Mouse (Mus musculus) embryonic facial prominence, embryonic 15.5 days (tissue): ENCODE measurements around the gene Arhgap28. TPM values are rescaled to one million over a fixed set of nuclear protein-coding genes. Genes with fewer than 3 reads are reported as not detected.

Experiments
- ATAC-seq: fragments of 200-750 bp; cut with Nextera tagmentation; 2 replicates; pipeline ENCODE4 v1.8.0; 2017; ENCODE audit warnings: low read depth, moderate TSS enrichment; ENCODE audit not compliant: insufficient number of reproducible peaks, low FRiP score, low TSS enrichment
- H3K27ac ChIP-seq: fragments of 300-500 bp; sonication (generic); replicated peaks from 2 replicates; pipeline ENCODE4 v1.5.1; 2015; ENCODE audit warnings: mild to moderate bottlenecking, inconsistent platforms
- H3K27me3 ChIP-seq: fragments of 300-500 bp; sonication (generic); 2 replicates; pipeline ENCODE4 v1.6.1; 2015; ENCODE audit warnings: inconsistent platforms
- H3K36me3 ChIP-seq: fragments of 300-500 bp; sonication (generic); 2 replicates; pipeline ENCODE4 v1.6.1; 2015; ENCODE audit warnings: mild to moderate bottlenecking, inconsistent platforms
- H3K4me1 ChIP-seq: fragments of 300-500 bp; sonication (generic); 2 replicates; pipeline ENCODE4 v1.6.1; 2015; ENCODE audit warnings: inconsistent platforms
- H3K4me2 ChIP-seq: fragments of 300-500 bp; sonication (generic); replicated peaks from 2 replicates; pipeline ENCODE4 v1.6.1; 2015; ENCODE audit warnings: mild to moderate bottlenecking, inconsistent platforms
- H3K4me3 ChIP-seq: fragments of 300-500 bp; sonication (generic); replicated peaks from 2 replicates; pipeline ENCODE4 v1.5.1; 2015; ENCODE audit warnings: mild to moderate bottlenecking, inconsistent platforms
- H3K9ac ChIP-seq: fragments of 300-500 bp; sonication (generic); 2 replicates; pipeline ENCODE4 v1.6.1; 2015; ENCODE audit warnings: inconsistent platforms
- H3K9me3 ChIP-seq: fragments of 300-500 bp; sonication (generic); replicated peaks from 2 replicates; pipeline ENCODE4 v1.6.1; 2016; ENCODE audit warnings: inconsistent platforms
- WGBS: fragments of 180-500 bp; shearing (Covaris S2); methylation state at CpG from one replicate; pipeline ENCODE4 v1.1.7; 2015; 5-methylcytosine and 5-hydroxymethylcytosine counted together
- polyA plus RNA-seq: library from polyadenylated mRNA; unstranded; fragments of >200 nt; fragmentation: Nextera tagmentation; extraction: Ambion mirVana; gene quantifications from 2 replicates; pipeline ENCODE4 v1.2.1, GENCODE M21; 2015

Arhgap28 gene
- polyA plus RNA-seq, 1 experiment from 2014 or later: 47.3 TPM

- ATAC-seq: no peak
- 96% methylated on average over 20 of the region's 20 CpGs for WGBS
- Histone ChIP-seq H3K36me3 (no peaks in the 10 kb centered on the region), H3K9me3 (0 out of 2 replicates have a peak, but pooled peaks cover 8% of the 10 kb centered on the region), H3K27me3 (no peaks in the 10 kb centered on the region), H3K4me1 (no peaks in the 10 kb centered on the region), H3K27ac (no peak overlapping the region), H3K4me2 (no peak overlapping the region), H3K4me3 (no peak overlapping the region), H3K9ac (no peak overlapping the region)
Observed at GRCm38 (mm10) chr17:67836146-67836895, 167.6 kb downstream of the Arhgap28 start.

GRCm38 (mm10) chr17:67827431-67827830 lies 176.5 kb downstream of the Arhgap28 start:
- no peak overlapping the region for H3K4me2 ChIP-seq
- no peaks in the 10 kb centered on the region for H3K36me3 ChIP-seq
- no peak overlapping the region for H3K27ac ChIP-seq
- H3K9me3 ChIP-seq: no peaks in the 10 kb centered on the region; the same call in 1 of the 2 replicates
- H3K27me3 ChIP-seq: no peaks in the 10 kb centered on the region
- 87% methylated on average over 3 of the region's 3 CpGs for WGBS
- ATAC-seq: no peak
- H3K9ac ChIP-seq: no peak overlapping the region
- no peaks in the 10 kb centered on the region for H3K4me1 ChIP-seq
- H3K4me3 ChIP-seq: no peak overlapping the region

- Histone ChIP-seq H3K36me3 (no peaks in the 10 kb centered on the region), H3K4me3 (no peak overlapping the region), H3K4me2 (no peak overlapping the region), H3K9me3 (no peaks in the 10 kb centered on the region), H3K9ac (no peak overlapping the region), H3K4me1 (no peaks in the 10 kb centered on the region), H3K27me3 (no peaks in the 10 kb centered on the region), H3K27ac (no peak overlapping the region)
- ATAC-seq: no peak
- WGBS: 95% methylated on average over 10 of the region's 10 CpGs
Observed at GRCm38 (mm10) chr17:67816916-67817315, 187.0 kb downstream of the Arhgap28 start.

- WGBS: 94% methylated on average over 11 of the region's 11 CpGs
- no peak overlapping the region for H3K4me3 ChIP-seq
- no peaks in the 10 kb centered on the region for H3K27me3 ChIP-seq
- H3K36me3 ChIP-seq: no peaks in the 10 kb centered on the region
- H3K4me2 ChIP-seq: no peak overlapping the region
- no peak overlapping the region for H3K27ac ChIP-seq
- H3K4me1 ChIP-seq: no peaks in the 10 kb centered on the region
- no peak overlapping the region for H3K9ac ChIP-seq
- no peaks in the 10 kb centered on the region for H3K9me3 ChIP-seq
- no peak for ATAC-seq
Observed at GRCm38 (mm10) chr17:67815720-67816119, 188.2 kb downstream of the Arhgap28 start.

- Histone ChIP-seq H3K9ac (no peak overlapping the region), H3K27me3 (no peaks in the 10 kb centered on the region), H3K9me3 (no peaks in the 10 kb centered on the region), H3K4me2 (no peak overlapping the region), H3K4me1 (no peaks in the 10 kb centered on the region), H3K27ac (no peak overlapping the region), H3K36me3 (no peaks in the 10 kb centered on the region), H3K4me3 (no peak overlapping the region)
- WGBS: 87% methylated on average over 6 of the region's 6 CpGs
- ATAC-seq: no peak
Observed at GRCm38 (mm10) chr17:67813666-67814065, 190.3 kb downstream of the Arhgap28 start.

GRCm38 (mm10) chr17:67809171-67809570 lies 194.7 kb downstream of the Arhgap28 start:
- Histone ChIP-seq H3K9me3 (no peaks in the 10 kb centered on the region), H3K36me3 (no peaks in the 10 kb centered on the region), H3K27me3 (no peaks in the 10 kb centered on the region), H3K4me1 (no peaks in the 10 kb centered on the region), H3K4me2 (no peak overlapping the region), H3K9ac (no peak overlapping the region), H3K4me3 (no peak overlapping the region), H3K27ac (no peak overlapping the region)
- ATAC-seq: no peak
- WGBS: 92% methylated on average over 16 of the region's 16 CpGs
